Mouse (Mus musculus): Measurements from ENCODE around the gene Pla2g16. TPM values are rescaled to one million over a fixed set of nuclear protein-coding genes. Genes with fewer than 3 reads are reported as not detected.

The Pla2g16 gene
- 4.4 and 5.0 TPM in 2 replicates for polyA plus RNA-seq (2016; fragmentation: Nextera tagmentation; extraction: Ambion mirVana)

DNA sequence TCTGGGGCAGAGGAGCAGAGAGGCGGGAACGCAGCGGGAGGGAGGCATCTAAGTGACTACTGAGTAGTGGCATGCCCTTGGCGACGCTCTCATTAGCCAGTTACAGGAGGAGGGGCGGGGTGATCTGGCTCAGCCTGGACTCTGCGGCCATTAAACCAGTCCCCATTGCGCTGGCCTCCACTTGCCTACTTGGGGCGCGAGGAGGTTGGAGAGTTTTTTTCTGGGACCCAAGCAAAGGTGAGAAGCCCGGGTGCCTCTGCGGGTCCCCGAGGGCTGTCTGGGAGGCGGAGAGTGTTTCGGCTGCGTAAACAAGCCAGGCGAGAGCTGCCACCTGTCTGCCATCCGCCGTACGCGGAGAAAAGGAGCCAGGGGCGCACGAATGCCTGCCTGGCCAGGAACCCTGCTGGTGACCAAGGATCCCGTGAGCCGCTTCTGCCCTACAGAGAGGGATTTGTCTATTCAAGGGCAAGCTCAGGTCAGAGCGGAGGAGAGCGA, at the start of gene Pla2g16:
Pla2g16 (plus strand) TSS at position 132 of the 495 bp plus-strand sequence.
- no peaks in the 10 kb centered on the region for H3K36me3 ChIP-seq (replicated peaks)
- peaks cover 5% of the 10 kb centered on the region; the same call in 1 of the 2 replicates for H3K4me1 ChIP-seq
- ATAC-seq (ENCODE audit: low FRiP score): peak; percentile 70
- under 1% methylated on average over 27 of the region's 27 CpGs for WGBS
- no peaks in the 10 kb centered on the region for H3K9me3 ChIP-seq
- H3K27me3 ChIP-seq: peaks cover 13% of the 10 kb centered on the region; the same call in 1 of the 2 replicates
- H3K9ac ChIP-seq: peak within 1 kb of the TSS; percentile 42; the same call in 1 of the 2 replicates
- no peak within 1 kb of the TSS for H3K27ac ChIP-seq
- peak within 1 kb of the TSS; percentile 36 for H3K4me3 ChIP-seq (replicated peaks)
- peak within 1 kb of the TSS; percentile 60 for H3K4me2 ChIP-seq

DNA sequence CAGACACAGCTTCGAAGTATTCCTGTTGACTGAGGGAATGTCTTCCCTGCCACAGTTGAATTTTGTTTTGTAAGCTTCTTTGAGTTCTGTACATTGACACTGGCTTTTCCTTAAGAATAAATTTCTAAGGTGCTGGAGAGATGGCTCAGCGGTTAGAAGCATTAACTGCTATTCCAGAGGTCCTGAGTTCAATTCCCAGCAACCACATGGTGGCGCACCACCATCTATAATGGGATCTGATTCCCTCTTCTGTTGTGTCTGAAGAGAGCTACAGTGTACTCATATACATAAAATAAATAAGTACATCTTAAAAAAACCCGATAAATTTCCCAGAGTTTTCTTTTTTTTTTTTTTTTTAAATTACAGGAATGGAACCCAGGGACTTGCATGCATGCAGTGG, 49.2 kb upstream of the Pla2g16 start:
- no peaks in the 10 kb centered on the region for H3K9me3 ChIP-seq
- H3K4me2 ChIP-seq: no peak overlapping the region
- WGBS: 74% methylated on average over 4 of the region's 4 CpGs
- no peak overlapping the region for H3K27ac ChIP-seq
- ATAC-seq (ENCODE audit: low FRiP score): no peak
- H3K4me1 ChIP-seq: no peaks in the 10 kb centered on the region; the same call in 1 of the 2 replicates
- no peak overlapping the region for H3K9ac ChIP-seq
- H3K27me3 ChIP-seq: no peaks in the 10 kb centered on the region
- no peak overlapping the region for H3K4me3 ChIP-seq (replicated peaks)
- peaks cover 16% of the 10 kb centered on the region for H3K36me3 ChIP-seq (replicated peaks)

DNA sequence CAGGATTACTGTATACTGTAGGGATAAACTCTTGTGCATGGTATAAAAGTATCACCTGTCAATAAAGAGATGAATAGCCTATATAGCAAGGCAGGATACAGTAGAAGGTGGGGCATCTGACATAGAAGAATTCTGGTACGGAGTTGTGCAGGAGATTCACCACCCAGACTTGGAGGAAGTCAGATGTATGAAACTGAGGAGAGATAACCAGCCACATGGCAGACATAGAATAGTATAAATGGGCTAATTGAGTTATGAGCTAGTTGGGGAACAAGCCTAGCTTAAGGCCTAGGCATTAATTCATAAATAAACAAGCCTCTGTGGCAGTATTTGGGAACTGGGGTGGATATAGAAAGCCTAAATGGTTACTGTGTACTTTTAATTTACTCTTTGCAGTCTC, 40.8 kb upstream of the Pla2g16 start:
- Histone ChIP-seq H3K36me3 (replicated peaks) (peaks cover 21% of the 10 kb centered on the region), H3K27ac (no peak overlapping the region), H3K9ac (no peak overlapping the region), H3K4me2 (no peak overlapping the region), H3K9me3 (no peaks in the 10 kb centered on the region), H3K27me3 (no peaks in the 10 kb centered on the region), H3K4me3 (replicated peaks) (no peak overlapping the region), H3K4me1 (no peaks in the 10 kb centered on the region)
- 93% methylated on average over 1 of the region's 1 CpGs for WGBS
- ATAC-seq (ENCODE audit: low FRiP score): no peak

DNA sequence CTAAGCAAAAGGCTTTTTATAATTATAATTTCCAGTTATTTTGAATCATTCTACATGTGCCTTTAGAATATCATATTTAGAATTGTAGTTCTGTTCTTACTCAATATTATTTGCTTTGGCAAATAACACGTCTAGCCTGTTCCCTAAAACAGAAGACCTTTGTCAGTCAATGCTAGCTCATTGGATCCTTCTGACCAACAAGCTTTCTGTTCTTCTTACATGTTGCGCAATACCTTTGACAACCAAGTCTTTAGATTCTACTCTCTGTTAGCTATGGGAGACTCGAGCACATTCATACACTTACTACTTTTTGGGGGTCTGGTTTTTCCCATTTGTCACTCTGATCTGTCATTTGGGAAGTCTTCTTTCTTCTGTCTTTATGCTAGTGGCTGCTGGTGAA, 35.6 kb upstream of the Pla2g16 start:
- no peak overlapping the region for H3K9ac ChIP-seq
- H3K27ac ChIP-seq: no peak overlapping the region
- WGBS: 94% methylated on average over 3 of the region's 3 CpGs
- 0 out of 2 replicates have a peak, but pooled peaks cover 4% of the 10 kb centered on the region for H3K9me3 ChIP-seq
- no peak overlapping the region for H3K4me3 ChIP-seq (replicated peaks)
- no peaks in the 10 kb centered on the region for H3K4me1 ChIP-seq
- no peak for ATAC-seq (ENCODE audit: low FRiP score)
- no peak overlapping the region for H3K4me2 ChIP-seq
- H3K36me3 ChIP-seq (replicated peaks): peaks cover 40% of the 10 kb centered on the region
- H3K27me3 ChIP-seq: no peaks in the 10 kb centered on the region

DNA sequence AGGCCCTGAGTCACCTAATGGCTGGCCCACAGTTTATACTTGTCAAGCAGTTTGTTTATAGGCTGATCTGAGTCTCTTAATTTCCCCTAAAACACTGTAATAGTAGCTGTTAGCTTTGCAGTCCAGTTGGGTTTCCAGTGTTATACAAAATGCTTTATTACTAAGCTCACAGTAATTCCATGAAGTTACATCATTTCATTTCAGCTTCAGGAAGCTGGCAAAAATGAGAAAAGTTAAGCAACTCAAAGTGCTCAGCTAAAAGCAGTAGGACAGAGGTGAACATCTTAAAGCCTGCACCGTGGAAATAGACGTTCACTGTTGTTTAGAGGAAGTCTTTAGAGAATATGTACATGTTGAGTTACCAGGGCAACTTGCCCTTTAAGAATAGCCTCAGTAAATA, 34.4 kb upstream of the Pla2g16 start:
- ATAC-seq (ENCODE audit: low FRiP score): no peak
- no peak overlapping the region for H3K4me2 ChIP-seq
- no peak overlapping the region for H3K27ac ChIP-seq
- H3K9me3 ChIP-seq: 0 out of 2 replicates have a peak, but pooled peaks cover 4% of the 10 kb centered on the region
- H3K27me3 ChIP-seq: no peaks in the 10 kb centered on the region
- no peak overlapping the region for H3K4me3 ChIP-seq (replicated peaks)
- no peak overlapping the region for H3K9ac ChIP-seq
- WGBS: 92% methylated on average over 2 of the region's 2 CpGs
- H3K36me3 ChIP-seq (replicated peaks): peaks cover 46% of the 10 kb centered on the region
- no peaks in the 10 kb centered on the region for H3K4me1 ChIP-seq

DNA sequence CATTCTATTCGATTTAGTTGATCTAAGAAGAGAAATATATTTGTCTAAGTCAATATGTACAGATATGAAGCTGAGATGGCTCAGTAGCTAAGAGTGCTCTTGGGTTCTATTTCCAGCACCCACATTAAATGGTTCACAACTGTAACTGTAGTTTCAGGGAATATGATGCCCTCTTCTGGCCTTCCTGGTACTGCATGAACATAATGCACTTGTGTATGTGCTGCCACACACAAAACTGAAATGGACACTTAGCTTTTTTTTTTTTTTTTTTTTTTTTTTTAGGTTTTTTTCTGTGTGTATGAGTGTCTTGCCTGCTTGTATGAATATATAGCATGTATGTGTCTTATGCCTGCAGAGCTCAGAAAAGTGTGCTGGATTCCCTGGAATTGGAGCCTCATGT, 34.0 kb upstream of the Pla2g16 start:
- no peak overlapping the region for H3K4me2 ChIP-seq
- 0 out of 2 replicates have a peak, but pooled peaks cover 4% of the 10 kb centered on the region for H3K9me3 ChIP-seq
- no peak overlapping the region for H3K9ac ChIP-seq
- no peaks in the 10 kb centered on the region for H3K27me3 ChIP-seq
- H3K36me3 ChIP-seq (replicated peaks): peaks cover 46% of the 10 kb centered on the region
- 100% methylated on average over 1 of the region's 1 CpGs for WGBS
- no peak overlapping the region for H3K4me3 ChIP-seq (replicated peaks)
- H3K4me1 ChIP-seq: no peaks in the 10 kb centered on the region
- no peak overlapping the region for H3K27ac ChIP-seq
- ATAC-seq (ENCODE audit: low FRiP score): no peak

DNA sequence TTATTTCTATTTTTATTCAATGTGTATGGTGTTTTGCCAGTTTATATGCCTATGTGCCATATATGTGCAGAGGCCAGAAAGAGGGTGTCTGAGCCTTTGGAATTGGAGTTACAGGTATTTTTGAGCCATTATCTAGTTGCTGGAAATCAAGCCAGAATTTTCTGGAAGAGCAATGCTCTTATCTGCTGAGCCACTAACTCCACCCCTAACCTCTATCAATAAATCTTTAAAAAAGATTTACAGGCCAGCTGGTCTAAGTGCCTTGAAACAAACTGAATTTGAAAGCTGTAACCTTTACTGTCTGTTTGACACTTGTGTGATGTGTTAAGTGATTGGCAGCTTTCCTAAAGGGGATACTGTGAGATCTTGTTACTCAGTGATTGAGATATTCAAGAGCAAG, 33.5 kb upstream of the Pla2g16 start:
- Histone ChIP-seq H3K4me1 (no peaks in the 10 kb centered on the region), H3K36me3 (replicated peaks) (peaks cover 42% of the 10 kb centered on the region), H3K27ac (no peak overlapping the region), H3K27me3 (no peaks in the 10 kb centered on the region), H3K4me2 (no peak overlapping the region), H3K9me3 (0 out of 2 replicates have a peak, but pooled peaks cover 4% of the 10 kb centered on the region), H3K4me3 (replicated peaks) (no peak overlapping the region), H3K9ac (no peak overlapping the region)
- no peak for ATAC-seq (ENCODE audit: low FRiP score)

DNA sequence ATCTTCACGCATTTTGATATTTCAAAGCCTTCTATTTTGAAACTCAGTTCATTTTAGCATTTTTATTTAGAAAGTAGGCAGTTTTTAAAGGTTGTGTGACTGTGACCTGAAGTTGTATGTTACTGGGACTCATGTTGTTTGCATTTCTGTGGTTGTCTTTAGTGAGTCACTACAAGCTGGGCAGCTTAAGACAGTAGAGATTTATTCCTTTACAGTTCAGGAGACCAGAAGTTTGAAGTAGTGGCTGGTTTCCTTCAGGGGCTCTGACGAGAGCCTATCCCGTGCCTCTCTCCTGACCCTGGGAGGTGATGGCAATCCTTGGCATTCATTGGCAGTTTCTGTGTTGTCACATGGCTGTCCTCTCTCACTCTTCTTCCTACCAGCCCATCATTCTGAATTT, 32.4 kb upstream of the Pla2g16 start:
- no peak overlapping the region for H3K4me2 ChIP-seq
- H3K4me1 ChIP-seq: no peaks in the 10 kb centered on the region
- no peak for ATAC-seq (ENCODE audit: low FRiP score)
- H3K27ac ChIP-seq: no peak overlapping the region
- H3K27me3 ChIP-seq: no peaks in the 10 kb centered on the region
- WGBS: 76% methylated on average over 3 of the region's 3 CpGs
- no peak overlapping the region for H3K4me3 ChIP-seq (replicated peaks)
- peaks cover 35% of the 10 kb centered on the region for H3K36me3 ChIP-seq (replicated peaks)
- H3K9ac ChIP-seq: no peak overlapping the region
- H3K9me3 ChIP-seq: 0 out of 2 replicates have a peak, but pooled peaks cover 4% of the 10 kb centered on the region

DNA sequence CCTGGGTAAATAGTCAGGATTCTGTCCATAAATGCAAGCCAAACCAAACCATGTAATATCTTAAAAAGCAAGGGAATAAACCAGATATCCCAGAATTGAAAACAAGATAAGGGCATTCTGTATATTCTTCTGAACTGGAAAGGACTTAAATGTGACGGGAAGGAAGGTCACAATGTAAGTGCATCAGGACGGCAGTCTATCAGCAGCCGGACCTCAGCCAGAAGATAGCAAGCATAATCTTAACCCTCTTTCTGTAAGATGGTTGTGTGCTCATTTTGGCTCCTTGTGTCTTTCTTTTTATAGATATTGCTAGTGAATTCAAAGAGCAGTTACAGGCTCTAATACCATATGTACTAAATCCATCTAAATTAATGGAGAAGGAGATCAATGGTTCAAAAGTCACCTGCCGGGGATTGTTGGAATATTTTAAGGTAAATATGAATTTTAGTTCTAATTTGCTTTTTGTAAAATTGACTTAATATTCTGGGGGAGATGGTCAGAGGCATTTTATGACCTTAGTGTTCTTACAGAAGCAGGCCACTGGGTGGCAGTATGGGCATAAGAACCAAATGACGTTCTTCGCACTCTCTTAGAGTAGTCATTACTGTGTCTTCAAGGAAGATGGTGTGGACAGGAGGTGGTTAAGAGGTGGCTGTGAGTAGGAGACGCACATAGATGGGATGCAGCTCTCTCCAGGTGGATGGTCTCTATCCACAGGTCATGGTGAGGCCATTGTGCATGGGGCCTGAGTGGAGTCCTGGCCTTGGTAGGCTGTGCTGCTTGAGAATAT, 28.4 kb upstream of the Pla2g16 start:
- H3K36me3 ChIP-seq (replicated peaks): peaks cover 23% of the 10 kb centered on the region

DNA sequence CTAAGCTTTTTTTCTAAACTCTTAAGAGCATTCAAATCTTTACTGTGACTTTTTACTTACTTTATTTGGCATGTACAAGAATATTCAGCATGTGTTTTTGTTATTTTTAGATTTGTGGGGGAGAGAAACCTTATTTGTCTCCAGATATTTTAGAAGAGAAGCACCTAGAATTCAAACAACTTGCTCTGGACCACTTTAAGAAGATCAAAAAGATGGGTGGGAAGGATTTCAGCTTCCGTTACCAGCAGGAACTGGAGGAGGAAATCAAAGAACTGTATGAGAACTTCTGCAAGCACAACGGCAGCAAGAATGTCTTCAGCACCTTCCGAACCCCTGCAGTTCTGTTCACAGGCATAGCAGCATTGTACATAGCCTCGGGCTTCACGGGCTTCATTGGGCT, 25.4 kb upstream of the Pla2g16 start:
- H3K36me3 ChIP-seq (replicated peaks): peaks cover 23% of the 10 kb centered on the region
- H3K9ac ChIP-seq: no peak overlapping the region
- H3K9me3 ChIP-seq: no peaks in the 10 kb centered on the region
- ATAC-seq (ENCODE audit: low FRiP score): no peak
- H3K4me1 ChIP-seq: no peaks in the 10 kb centered on the region
- no peaks in the 10 kb centered on the region for H3K27me3 ChIP-seq
- WGBS: 90% methylated on average over 5 of the region's 5 CpGs
- no peak overlapping the region for H3K27ac ChIP-seq
- no peak overlapping the region for H3K4me3 ChIP-seq (replicated peaks)
- H3K4me2 ChIP-seq: no peak overlapping the region

More for the DNA sequence above, 28.4 kb upstream of the Pla2g16 start:
- H3K27me3 ChIP-seq: no peaks in the 10 kb centered on the region
- H3K4me3 ChIP-seq (replicated peaks): no peak overlapping the region
- no peaks in the 10 kb centered on the region for H3K9me3 ChIP-seq
- H3K27ac ChIP-seq: no peak overlapping the region
- H3K4me2 ChIP-seq: no peak overlapping the region
- ATAC-seq (ENCODE audit: low FRiP score): peak; percentile 61; the same call in 1 of the 2 replicates
- no peak overlapping the region for H3K9ac ChIP-seq
- H3K4me1 ChIP-seq: no peaks in the 10 kb centered on the region
- 57% methylated on average over 7 of the region's 7 CpGs for WGBS

DNA sequence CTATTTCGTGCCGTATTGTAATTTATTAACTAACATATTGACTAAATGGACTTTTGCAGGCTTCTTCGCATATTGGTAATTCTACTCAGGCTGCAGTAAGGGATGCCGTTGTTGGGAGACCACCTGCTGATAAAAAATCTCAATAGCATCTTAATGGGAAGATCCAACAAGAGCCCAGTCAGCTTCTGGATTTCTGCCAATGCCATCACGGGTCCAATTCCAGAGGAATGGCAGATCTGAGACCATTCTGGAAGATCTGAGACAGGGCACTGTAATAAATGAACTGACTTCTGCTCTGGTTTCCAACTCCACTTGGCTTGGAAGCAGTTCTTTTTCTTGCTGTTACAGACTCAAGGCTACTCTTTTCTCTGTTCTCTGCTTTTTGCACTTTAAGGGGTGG, 23.4 kb upstream of the Pla2g16 start:
- H3K9me3 ChIP-seq: no peaks in the 10 kb centered on the region
- H3K4me1 ChIP-seq: no peaks in the 10 kb centered on the region
- no peak overlapping the region for H3K9ac ChIP-seq
- H3K27ac ChIP-seq: no peak overlapping the region
- WGBS: 79% methylated on average over 5 of the region's 5 CpGs
- no peaks in the 10 kb centered on the region for H3K27me3 ChIP-seq
- no peak for ATAC-seq (ENCODE audit: low FRiP score)
- peaks cover 20% of the 10 kb centered on the region for H3K36me3 ChIP-seq (replicated peaks)
- no peak overlapping the region for H3K4me2 ChIP-seq
- H3K4me3 ChIP-seq (replicated peaks): no peak overlapping the region

DNA sequence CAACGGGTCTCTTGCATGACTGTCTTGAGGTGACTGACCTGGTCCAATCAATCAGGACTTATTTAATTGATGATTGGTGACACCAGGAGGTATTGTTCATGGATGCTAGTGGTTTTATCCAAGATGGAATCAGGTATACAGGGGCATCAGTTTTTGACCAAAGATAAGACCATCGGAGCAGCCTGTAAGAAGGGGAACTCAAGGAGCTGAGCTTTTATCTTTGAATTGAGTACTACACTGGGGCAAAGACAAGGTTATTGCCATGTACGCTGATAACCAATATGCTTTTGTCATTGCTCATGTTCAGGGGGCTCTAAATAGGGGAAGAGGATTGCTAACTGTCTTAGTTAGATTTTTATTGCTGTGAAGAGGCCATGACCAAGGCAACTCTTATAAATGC, 8.3 kb upstream of the Pla2g16 start:
- ATAC-seq (ENCODE audit: low FRiP score): no peak
- Histone ChIP-seq H3K9me3 (0 out of 2 replicates have a peak, but pooled peaks cover 3% of the 10 kb centered on the region), H3K9ac (no peak overlapping the region), H3K27ac (no peak overlapping the region), H3K27me3 (no peaks in the 10 kb centered on the region), H3K36me3 (replicated peaks) (no peaks in the 10 kb centered on the region), H3K4me3 (replicated peaks) (no peak overlapping the region), H3K4me2 (no peak overlapping the region), H3K4me1 (no peaks in the 10 kb centered on the region)
- 88% methylated on average over 3 of the region's 3 CpGs for WGBS

All from forebrain, embryonic 12.5 days (tissue).